Mouse (Mus musculus): ENCODE data around the gene Trpc7.

GRCm38 (mm10) chr13:56930421-56930820, 34.6 kb upstream of the Trpc7 start:
- TF ChIP-seq CEBPB (IDR thresholded peaks at IDR 0.05; ENCODE audit: low read depth) (no peak), CTCF (IDR thresholded peaks at IDR 0.05; ENCODE audit: control insufficient read depth, insufficient read depth, insufficient read length) (no peak), MYOG (IDR thresholded peaks at IDR 0.05; ENCODE audit: control insufficient read depth, extremely low read depth, insufficient read length) (no peak)
